Mouse (Mus musculus) embryonic facial prominence, embryonic 10.5 days (tissue): ENCODE data around the gene Fuca1. TPM values are rescaled to one million over a fixed set of nuclear protein-coding genes. Genes with fewer than 3 reads are reported as not detected.
A peak's percentile ranks its signal among the peaks of the same experiment; 100 is the strongest.

Experiments used
- DNase-seq: peaks from one replicate; pipeline ENCODE4 v3.0.0-alpha.2; 2017; ENCODE audit warnings: low spot score
- H3K27ac ChIP-seq: fragments of 300-500 bp; sonication (generic); replicated peaks from 2 replicates; pipeline ENCODE4 v1.5.1; 2016; ENCODE audit warnings: mild to moderate bottlenecking
- H3K27me3 ChIP-seq: fragments of 300-500 bp; sonication (generic); replicated peaks from 2 replicates; pipeline ENCODE4 v1.6.1; 2016; ENCODE audit warnings: low read depth, mild to moderate bottlenecking; ENCODE audit not compliant: poor library complexity, severe bottlenecking
- H3K36me3 ChIP-seq: fragments of 300-500 bp; sonication (generic); replicated peaks from 2 replicates; pipeline ENCODE4 v1.6.1; 2016; ENCODE audit warnings: mild to moderate bottlenecking, moderate library complexity
- H3K4me1 ChIP-seq: fragments of 300-500 bp; sonication (generic); 2 replicates; pipeline ENCODE4 v1.6.1; 2016
- H3K4me3 ChIP-seq: fragments of 300-500 bp; sonication (generic); 2 replicates; pipeline ENCODE4 v1.5.1; 2016; ENCODE audit warnings: mild to moderate bottlenecking, moderate library complexity
- H3K9me3 ChIP-seq: fragments of 300-500 bp; sonication (generic); 2 replicates; pipeline ENCODE4 v1.6.1; 2016; ENCODE audit warnings: mild to moderate bottlenecking
- WGBS: fragments of 180-500 bp; shearing (Covaris S2); methylation state at CpG from one replicate; pipeline ENCODE4 v1.1.7; 2016; 5-methylcytosine and 5-hydroxymethylcytosine counted together
- polyA plus RNA-seq: library from polyadenylated mRNA; unstranded; fragments of >200 nt; fragmentation: Nextera tagmentation; extraction: Ambion mirVana; gene quantifications from 2 replicates; pipeline ENCODE4 v1.2.1, GENCODE M21; 2016

The Fuca1 gene
- polyA plus RNA-seq = 45.4 and 46.8 TPM in 2 replicates

DNA sequence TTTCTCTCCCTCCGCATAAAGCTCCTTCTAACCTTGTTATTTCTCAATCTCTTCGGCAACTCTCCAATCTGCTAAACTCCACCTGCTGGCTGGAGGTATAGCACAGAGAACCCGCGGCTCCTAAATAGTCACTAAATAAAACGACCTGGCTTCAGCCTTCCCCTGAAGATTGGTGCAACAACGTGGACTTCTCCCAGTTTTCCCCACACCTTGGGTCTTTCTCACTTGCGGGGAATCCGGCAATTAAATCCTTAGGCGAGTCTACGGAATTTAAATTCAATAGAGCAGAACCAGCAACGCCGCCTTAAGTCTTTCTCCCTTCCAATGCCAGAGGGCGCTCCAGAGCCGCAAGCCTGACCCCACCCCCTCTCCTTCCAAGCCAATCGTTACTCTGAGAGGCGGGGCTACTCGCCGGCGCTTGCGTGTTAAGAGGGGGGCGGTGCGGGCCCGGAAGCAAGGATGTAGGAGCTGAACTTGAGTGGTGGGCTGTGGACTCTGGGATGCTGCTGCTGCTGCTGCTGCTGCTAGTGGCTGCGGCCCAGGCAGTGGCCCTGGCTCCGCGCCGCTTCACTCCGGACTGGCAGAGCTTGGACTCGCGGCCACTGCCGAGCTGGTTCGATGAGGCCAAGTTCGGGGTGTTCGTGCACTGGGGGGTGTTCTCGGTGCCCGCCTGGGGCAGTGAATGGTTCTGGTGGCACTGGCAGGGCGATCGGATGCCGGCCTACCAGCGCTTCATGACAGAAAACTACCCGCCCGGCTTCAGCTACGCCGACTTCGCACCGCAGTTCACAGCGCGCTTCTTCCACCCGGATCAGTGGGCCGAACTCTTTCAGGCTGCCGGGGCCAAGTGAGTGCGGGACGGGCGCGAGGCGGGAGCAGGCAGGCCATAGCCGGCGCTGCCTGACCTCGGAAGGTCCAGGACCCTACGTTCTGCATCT is at the start of gene Fuca1:
Gene Fuca1, plus strand, starts transcription at position 432 of the 938 bp plus-strand sequence.
- peak; percentile 98 for DNase-seq
- WGBS = 2% methylated on average over 60 of the region's 60 CpGs
- peaks cover 20% of the 10 kb centered on the region for H3K4me1 ChIP-seq
- peaks cover 16% of the 10 kb centered on the region for H3K36me3 ChIP-seq
- peak within 1 kb of the TSS; percentile 81 for H3K27ac ChIP-seq
- no peaks in the 10 kb centered on the region for H3K27me3 ChIP-seq
- H3K9me3 ChIP-seq = no peaks in the 10 kb centered on the region
- H3K4me3 ChIP-seq = peak within 1 kb of the TSS; percentile 88

DNA sequence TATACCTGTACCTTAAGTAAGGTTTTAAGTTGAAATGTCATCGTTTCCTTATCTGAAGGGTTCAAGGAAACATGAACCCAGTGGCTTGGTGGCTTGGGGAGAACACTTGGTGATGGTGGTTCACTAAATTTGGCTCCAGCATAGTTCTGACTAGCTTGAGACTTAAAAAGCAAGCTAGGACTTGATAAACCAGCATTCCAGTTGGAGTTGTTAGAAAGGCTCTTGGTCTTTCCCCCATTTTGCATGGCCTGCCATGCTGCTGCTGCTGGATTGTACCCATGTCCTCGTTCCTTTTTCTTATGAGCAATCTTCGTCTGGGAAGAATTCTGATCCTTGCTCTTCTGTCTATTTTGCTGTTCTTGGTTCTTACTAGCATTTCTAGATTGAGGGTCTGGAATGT is 48.5 kb upstream of the Fuca1 start:
- peaks cover 54% of the 10 kb centered on the region for H3K4me1 ChIP-seq
- no peak for DNase-seq
- peak overlapping the region; percentile 99; the same call in 1 of the 2 replicates for H3K27ac ChIP-seq
- peak overlapping the region; percentile 83 for H3K4me3 ChIP-seq
- 63% methylated on average over 3 of the region's 3 CpGs for WGBS
- no peaks in the 10 kb centered on the region for H3K27me3 ChIP-seq
- H3K36me3 ChIP-seq = peaks cover 50% of the 10 kb centered on the region
- H3K9me3 ChIP-seq = no peaks in the 10 kb centered on the region

DNA sequence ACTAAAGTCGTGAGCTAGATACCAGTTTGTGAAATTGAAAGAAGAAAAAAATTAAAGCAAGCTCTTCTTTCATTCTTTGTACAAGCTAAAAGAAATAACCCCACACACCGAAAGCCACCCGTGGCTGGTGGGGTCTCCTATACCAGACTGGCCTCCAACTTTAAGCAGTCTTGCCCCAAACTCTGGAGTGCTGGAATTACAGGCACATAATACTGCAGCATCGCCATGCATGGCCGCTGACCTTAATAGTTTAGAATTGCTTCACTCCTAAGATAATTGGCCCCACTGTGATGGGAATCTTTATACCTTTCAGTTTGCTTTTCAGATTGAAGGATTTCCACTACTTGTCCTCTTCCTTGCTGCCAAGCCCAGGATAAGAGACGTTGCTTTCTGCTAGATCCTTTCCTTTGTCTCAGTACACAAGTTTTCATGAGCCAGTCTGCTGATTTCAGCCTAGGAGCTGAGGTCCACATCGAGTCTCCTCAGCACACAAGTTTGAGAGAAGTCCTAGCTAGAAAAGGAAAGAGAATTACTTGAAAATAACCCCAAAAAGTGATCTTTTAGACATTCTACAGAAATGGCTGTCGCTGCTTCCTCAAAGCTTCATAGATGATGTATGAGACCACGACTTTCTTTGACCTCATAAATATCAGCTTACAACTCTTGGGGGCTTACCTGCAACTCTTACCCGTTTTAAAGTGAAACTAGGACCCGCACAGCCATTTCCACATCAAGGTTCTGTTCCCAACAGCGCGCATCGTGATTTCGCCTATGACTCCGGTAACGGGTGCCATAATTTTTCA is 47.7 kb upstream of the Fuca1 start:
- peaks cover 56% of the 10 kb centered on the region for H3K4me1 ChIP-seq
- no peak for DNase-seq

DNA sequence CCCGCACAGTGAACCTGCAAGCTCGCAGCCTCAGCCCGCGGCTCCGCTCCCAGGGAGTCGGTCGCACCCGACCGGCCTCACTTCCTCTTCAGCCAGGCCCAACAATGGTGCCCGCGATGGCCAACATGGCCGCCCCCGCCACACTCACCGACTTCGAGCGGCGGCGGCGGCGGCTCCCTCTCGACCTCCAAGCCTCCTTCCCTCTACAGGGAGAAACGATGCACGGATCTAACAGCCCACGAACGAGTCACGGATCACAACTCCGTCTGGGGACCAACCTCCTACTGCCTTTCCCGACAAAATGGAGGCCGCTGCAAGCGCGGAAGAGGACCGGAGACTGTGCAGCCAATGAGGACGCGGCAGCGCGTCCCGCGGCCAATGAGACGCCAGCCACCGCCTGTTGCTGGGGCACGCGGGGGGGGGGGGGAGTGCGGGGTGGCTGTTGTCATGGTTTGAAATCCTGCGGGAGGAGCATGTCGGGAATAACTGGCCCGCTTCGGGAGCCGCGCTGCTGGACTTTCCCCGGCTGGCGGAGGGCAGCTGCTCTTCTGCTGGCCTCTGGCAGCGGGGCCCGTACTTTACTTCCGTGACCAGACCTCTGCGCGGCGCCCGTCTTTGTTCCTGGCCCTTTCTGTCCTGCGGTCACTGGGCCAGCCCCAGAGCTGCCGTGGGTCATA is 46.9 kb upstream of the Fuca1 start, which contains the start of gene Pnrc2:
Gene Pnrc2, minus strand, starts transcription at position 325 of the 677 bp plus-strand sequence.
- peak; percentile 99 for DNase-seq
- WGBS = under 1% methylated on average over 60 of the region's 60 CpGs
- H3K4me1 ChIP-seq = peaks cover 56% of the 10 kb centered on the region

More for the DNA sequence above, 47.7 kb upstream of the Fuca1 start:
- no peaks in the 10 kb centered on the region for H3K9me3 ChIP-seq
- peak overlapping the region; percentile 99 for H3K27ac ChIP-seq
- H3K27me3 ChIP-seq = no peaks in the 10 kb centered on the region
- H3K4me3 ChIP-seq = peak overlapping the region; percentile 83
- peaks cover 46% of the 10 kb centered on the region for H3K36me3 ChIP-seq
- 14% methylated on average over 17 of the region's 17 CpGs for WGBS

DNA sequence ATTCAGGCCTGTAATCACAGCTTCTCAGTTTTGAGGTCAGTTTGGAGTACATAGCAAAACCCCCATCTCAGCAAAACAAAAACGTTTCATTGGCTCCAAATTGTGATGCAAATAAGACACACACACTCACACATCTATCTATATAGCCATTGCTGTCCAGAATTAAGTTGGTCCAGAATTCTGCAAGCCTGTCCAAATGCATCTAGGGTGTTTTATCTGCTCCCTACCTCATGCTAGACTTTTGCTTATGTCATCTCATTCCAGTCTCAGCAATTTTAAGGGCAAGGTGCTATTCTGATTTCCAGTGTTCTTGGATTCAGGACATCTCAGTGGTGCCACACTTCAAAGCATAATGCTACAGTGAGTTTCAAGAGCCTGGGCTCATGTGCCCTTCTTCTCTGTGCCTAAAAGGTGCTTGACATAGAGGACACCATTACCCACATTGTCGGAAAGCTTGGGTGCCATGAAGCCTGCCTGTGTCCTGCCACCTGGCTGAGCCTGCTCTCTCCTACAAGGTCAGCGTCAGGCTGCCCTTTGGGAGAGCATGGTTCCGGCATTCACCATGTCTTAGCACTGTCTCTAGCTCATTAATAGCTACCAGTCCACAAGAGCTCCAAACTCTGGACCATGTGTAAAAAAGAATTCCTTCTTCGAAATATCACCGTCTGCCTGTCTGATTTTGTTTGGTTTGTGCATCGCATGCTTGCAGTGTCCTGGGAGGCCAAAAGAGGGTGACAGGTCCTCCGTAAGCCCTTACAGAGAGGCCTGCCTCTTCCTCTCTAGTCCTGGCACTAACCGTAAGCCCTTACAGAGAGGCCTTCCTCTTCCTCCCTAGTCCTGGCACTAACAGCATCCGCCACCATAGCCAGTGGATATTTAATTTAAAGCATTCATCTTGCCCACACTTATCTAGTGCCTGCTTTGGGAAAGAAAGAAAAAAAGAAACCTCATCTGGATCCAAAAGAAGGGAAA is 45.7 kb upstream of the Fuca1 start:
- Histone ChIP-seq H3K36me3 (peaks cover 33% of the 10 kb centered on the region), H3K4me1 (peaks cover 60% of the 10 kb centered on the region), H3K27ac (peak overlapping the region; percentile 99), H3K4me3 (peak overlapping the region; percentile 83; the same call in 1 of the 2 replicates), H3K9me3 (no peaks in the 10 kb centered on the region), H3K27me3 (no peaks in the 10 kb centered on the region)
- 82% methylated on average over 10 of the region's 10 CpGs for WGBS
- no peak for DNase-seq

More for the DNA sequence above, 46.9 kb upstream of the Fuca1 start, which contains the start of gene Pnrc2:
- H3K36me3 ChIP-seq = peaks cover 45% of the 10 kb centered on the region
- H3K27ac ChIP-seq = peak within 1 kb of the TSS; percentile 99
- H3K9me3 ChIP-seq = no peaks in the 10 kb centered on the region
- peak within 1 kb of the TSS; percentile 83 for H3K4me3 ChIP-seq
- H3K27me3 ChIP-seq = no peaks in the 10 kb centered on the region

DNA sequence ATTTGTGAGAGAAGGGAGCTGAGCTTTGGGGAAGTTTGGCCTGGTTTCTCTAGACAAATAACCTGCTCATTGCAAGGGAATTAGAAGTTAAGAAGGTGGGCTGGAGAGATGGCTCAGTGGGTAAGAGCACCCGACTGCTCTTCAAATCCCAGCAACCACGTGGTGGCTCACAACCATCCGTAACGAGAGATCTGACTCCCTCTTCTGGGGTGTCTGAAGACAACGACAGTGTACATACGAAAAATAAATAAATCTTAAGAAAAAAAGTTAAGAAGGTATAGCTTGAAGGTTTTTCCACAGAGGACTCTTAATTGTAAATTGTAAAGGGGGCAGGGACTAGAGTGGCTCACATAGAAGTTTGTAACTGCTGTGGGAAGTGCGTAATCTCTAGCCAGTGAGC is 45.0 kb upstream of the Fuca1 start:
- H3K4me1 ChIP-seq = peaks cover 58% of the 10 kb centered on the region
- no peaks in the 10 kb centered on the region for H3K9me3 ChIP-seq
- DNase-seq = no peak
- WGBS = 40% methylated on average over 7 of the region's 7 CpGs
- peak overlapping the region; percentile 99 for H3K27ac ChIP-seq
- peaks cover 28% of the 10 kb centered on the region for H3K36me3 ChIP-seq
- no peaks in the 10 kb centered on the region for H3K27me3 ChIP-seq
- H3K4me3 ChIP-seq = peak overlapping the region; percentile 83

DNA sequence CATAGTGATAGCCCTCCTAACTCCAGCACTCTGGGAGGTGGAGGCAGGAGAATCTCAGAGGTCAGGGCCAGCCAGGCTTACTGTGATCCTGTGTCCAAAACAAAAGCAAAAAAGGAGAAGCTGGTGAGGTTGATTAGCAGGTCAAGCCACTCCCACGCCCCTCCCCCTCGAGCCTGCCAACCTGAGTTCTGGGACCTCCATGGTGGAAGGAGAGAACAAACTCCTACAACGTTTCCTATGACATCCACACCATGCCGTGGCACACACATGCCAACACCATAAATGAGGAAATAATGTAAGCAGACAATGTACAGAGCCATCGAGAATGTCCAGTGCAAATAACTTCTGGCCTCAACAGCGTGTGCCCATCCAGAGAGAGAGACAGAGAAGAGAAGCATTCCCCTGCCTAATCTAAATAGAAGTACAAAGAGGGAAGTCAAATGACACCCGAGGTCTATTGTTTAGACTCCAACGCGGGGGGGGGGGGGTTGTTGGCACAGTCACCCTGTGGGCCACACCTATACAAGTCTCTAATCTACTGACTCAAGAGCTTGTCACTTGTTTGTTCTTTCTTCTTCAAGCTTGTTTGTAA is 44.4 kb upstream of the Fuca1 start:
- H3K27me3 ChIP-seq = no peaks in the 10 kb centered on the region
- 10% methylated on average over 9 of the region's 9 CpGs for WGBS
- H3K4me3 ChIP-seq = peak overlapping the region; percentile 45
- peaks cover 52% of the 10 kb centered on the region for H3K4me1 ChIP-seq
- no peaks in the 10 kb centered on the region for H3K9me3 ChIP-seq
- DNase-seq = peak; percentile 69
- peaks cover 23% of the 10 kb centered on the region for H3K36me3 ChIP-seq
- H3K27ac ChIP-seq = peak overlapping the region; percentile 99

DNA sequence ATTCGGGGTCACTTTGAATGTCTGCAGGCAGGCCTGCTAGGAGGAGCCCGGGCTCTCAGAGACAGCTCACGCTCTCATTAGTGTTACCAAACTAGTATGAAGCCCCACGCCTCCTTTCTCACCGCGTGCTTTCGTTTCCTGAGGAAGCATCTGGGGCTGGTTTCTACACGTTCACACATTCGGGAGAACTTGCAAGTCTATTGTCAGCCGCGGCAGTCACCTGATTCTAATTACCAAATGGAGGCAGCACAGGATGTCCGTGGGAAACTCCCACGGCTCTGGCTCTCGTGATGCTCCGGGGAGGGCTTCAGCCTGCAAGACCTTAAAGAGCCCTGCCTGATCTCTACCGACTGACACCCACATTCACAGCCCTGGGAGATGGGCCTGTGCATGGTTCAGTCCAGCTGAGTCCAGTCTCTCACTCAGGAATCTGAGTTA is 43.9 kb upstream of the Fuca1 start:
- H3K4me3 ChIP-seq = peak overlapping the region; percentile 45
- H3K9me3 ChIP-seq = no peaks in the 10 kb centered on the region
- H3K27ac ChIP-seq = peak overlapping the region; percentile 99

DNA sequence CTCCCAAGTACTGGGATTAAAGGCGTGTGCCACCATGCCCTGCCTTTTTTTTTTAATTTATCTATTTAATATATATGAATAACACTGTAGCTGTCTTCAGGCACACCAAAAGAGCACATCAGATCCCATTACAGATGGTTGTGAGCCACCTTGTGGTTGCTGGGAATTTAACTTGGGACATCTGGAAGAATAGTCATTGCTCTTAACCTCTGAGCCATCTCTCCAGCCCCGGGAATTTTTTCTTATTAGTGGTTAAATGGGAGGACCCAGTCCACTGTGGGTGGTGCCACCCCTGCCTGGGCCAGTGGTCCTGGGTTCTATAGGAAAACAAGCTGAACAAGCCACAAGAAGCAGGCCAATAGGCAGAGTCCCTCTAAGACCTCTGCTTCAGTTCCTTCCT is 42.8 kb upstream of the Fuca1 start:
- Histone ChIP-seq H3K4me1 (peaks cover 37% of the 10 kb centered on the region), H3K4me3 (no peak overlapping the region), H3K27ac (no peak overlapping the region), H3K36me3 (peaks cover 7% of the 10 kb centered on the region), H3K9me3 (no peaks in the 10 kb centered on the region), H3K27me3 (0 out of 2 replicates have a peak, but pooled peaks cover 6% of the 10 kb centered on the region)
- no peak for DNase-seq
- 75% methylated on average over 2 of the region's 2 CpGs for WGBS

More for the DNA sequence above, 43.9 kb upstream of the Fuca1 start:
- H3K27me3 ChIP-seq = no peaks in the 10 kb centered on the region
- WGBS = 2% methylated on average over 16 of the region's 16 CpGs
- peaks cover 18% of the 10 kb centered on the region for H3K36me3 ChIP-seq
- H3K4me1 ChIP-seq = peaks cover 47% of the 10 kb centered on the region
- peak; percentile 70 for DNase-seq

DNA sequence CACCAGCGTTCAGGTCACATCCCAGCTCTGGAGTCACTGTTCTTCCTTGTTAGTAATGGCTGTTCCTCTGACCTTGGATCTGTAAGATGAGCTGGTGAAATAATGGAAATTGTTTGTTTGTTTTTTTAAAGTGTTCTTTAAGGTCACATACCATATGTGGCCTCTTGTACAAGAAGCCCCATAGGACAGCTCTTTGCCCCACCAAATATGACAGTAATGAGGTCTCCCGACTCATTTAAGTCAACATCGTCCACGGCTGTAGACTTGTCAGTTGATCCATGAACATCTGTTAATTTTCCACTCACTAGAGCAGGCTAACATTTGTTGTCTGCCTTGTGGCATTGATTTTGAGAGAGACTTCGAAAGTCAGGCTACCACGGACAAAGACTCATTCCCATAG is 41.5 kb upstream of the Fuca1 start:
- no peak overlapping the region for H3K4me3 ChIP-seq
- WGBS = 37% methylated on average over 6 of the region's 6 CpGs
- DNase-seq = no peak
- no peaks in the 10 kb centered on the region for H3K9me3 ChIP-seq
- H3K27me3 ChIP-seq = 0 out of 2 replicates have a peak, but pooled peaks cover 6% of the 10 kb centered on the region
- H3K27ac ChIP-seq = no peak overlapping the region
- peaks cover 47% of the 10 kb centered on the region for H3K4me1 ChIP-seq
- H3K36me3 ChIP-seq = no peaks in the 10 kb centered on the region

DNA sequence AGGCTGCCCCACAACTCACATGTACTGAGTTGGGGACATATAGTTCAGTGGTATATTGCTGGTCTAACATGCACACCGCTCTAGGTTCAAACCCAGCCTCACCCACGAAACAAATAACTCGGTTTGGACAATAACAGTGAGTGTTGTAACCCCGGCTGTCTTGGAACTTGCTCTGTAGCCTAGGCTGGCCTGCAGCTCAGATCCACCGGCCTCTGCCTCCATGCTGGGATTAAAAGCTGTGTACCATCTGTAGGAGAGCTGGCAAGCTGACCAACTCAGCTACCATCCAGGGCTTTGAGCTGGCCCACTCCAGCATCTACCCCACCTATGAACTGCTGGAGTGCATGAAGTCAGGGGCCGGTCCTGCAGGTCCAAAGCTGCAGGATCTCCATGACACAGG is 40.5 kb upstream of the Fuca1 start:
- 94% methylated on average over 6 of the region's 6 CpGs for WGBS

More for the DNA sequence above, 40.5 kb upstream of the Fuca1 start:
- H3K9me3 ChIP-seq = no peaks in the 10 kb centered on the region
- DNase-seq = no peak
- H3K4me1 ChIP-seq = peaks cover 47% of the 10 kb centered on the region
- H3K36me3 ChIP-seq = no peaks in the 10 kb centered on the region
- no peak overlapping the region for H3K27ac ChIP-seq
- 0 out of 2 replicates have a peak, but pooled peaks cover 6% of the 10 kb centered on the region for H3K27me3 ChIP-seq
- H3K4me3 ChIP-seq = no peak overlapping the region
